Mouse (Mus musculus) midbrain, embryonic 16.5 days (tissue): Measurements from ENCODE around the gene Krtap19-9b. TPM values are rescaled to one million over a fixed set of nuclear protein-coding genes. Genes with fewer than 3 reads are reported as not detected.

Experiments
- ATAC-seq: fragments of 200-750 bp; cut with Nextera tagmentation; 2 replicates; pipeline ENCODE4 v1.8.0; 2017; ENCODE audit warnings: moderate TSS enrichment
- H3K27ac ChIP-seq: fragments of 300-500 bp; sonication (generic); 2 replicates; pipeline ENCODE4 v1.5.1; 2014; ENCODE audit warnings: mild to moderate bottlenecking, low read length, mixed read lengths
- H3K27me3 ChIP-seq: fragments of 300-500 bp; sonication (generic); 2 replicates; pipeline ENCODE4 v1.6.1; 2014; ENCODE audit warnings: low read depth, low read length, mixed read lengths; ENCODE audit not compliant: control insufficient read depth, insufficient read depth
- H3K36me3 ChIP-seq: fragments of 300-500 bp; sonication (generic); 2 replicates; pipeline ENCODE4 v1.6.1; 2014; ENCODE audit warnings: mild to moderate bottlenecking, low read length, moderate library complexity, mixed read lengths; ENCODE audit not compliant: control insufficient read depth, insufficient read depth
- H3K4me1 ChIP-seq: fragments of 300-500 bp; sonication (generic); 2 replicates; pipeline ENCODE4 v1.6.1; 2014; ENCODE audit warnings: mild to moderate bottlenecking, low read length, mixed read lengths; ENCODE audit not compliant: control insufficient read depth, insufficient read depth
- H3K4me2 ChIP-seq: fragments of 300-500 bp; sonication (generic); 2 replicates; pipeline ENCODE4 v1.6.1; 2014; ENCODE audit warnings: mild to moderate bottlenecking, low read length, mixed read lengths
- H3K4me3 ChIP-seq: fragments of 300-500 bp; sonication (generic); 2 replicates; pipeline ENCODE4 v1.5.1; 2014; ENCODE audit warnings: low read depth, mild to moderate bottlenecking, low read length, moderate library complexity, mixed read lengths
- H3K9ac ChIP-seq: fragments of 300-500 bp; sonication (generic); 2 replicates; pipeline ENCODE4 v1.6.1; 2014; ENCODE audit warnings: low read depth, low read length, mixed read lengths
- H3K9me3 ChIP-seq: fragments of 300-500 bp; sonication (generic); replicated peaks from 2 replicates; pipeline ENCODE4 v1.6.1; 2014; ENCODE audit warnings: mild to moderate bottlenecking, low read length, mixed read lengths; ENCODE audit not compliant: control insufficient read depth, poor library complexity, severe bottlenecking
- WGBS: fragments of 180-500 bp; shearing (Covaris S2); extraction: QIAGEN DNeasy Blood & Tissue Kit; methylation state at CpG from one replicate; pipeline ENCODE4 v1.1.7; 2014; 5-methylcytosine and 5-hydroxymethylcytosine counted together
- polyA plus RNA-seq: library from polyadenylated mRNA; unstranded; fragments of >200 nt; fragmentation: Nextera tagmentation; extraction: Ambion mirVana; gene quantifications from 2 replicates; pipeline ENCODE4 v1.2.1, GENCODE M21; 2015

Krtap19-9b gene
- polyA plus RNA-seq = not detected in 2 replicates

DNA sequence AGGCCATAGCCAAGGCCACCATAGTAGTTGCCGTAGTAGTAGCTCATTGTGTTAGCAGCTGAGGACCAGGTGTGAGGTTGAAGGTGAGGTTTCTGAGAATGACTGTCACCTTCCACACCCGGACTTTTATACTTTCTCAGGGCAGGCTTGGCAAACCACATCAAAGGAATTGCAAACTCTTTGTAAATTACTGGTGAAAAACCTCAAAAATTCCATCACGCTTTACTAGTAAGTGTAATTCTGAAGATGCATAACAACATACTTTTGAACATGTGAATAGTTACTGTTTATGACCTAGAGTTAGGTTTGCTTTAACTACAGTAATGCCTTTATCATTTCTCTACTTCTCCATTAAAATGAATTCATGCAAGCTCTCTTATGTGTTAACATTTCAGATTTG lies at the start of gene Krtap19-9b:
Gene Krtap19-9b (minus strand): TSS at position 101 of the 400 bp plus-strand sequence.
- WGBS = 98% methylated on average over 3 of the region's 3 CpGs
- H3K36me3 ChIP-seq = no peaks in the 10 kb centered on the region
- H3K9ac ChIP-seq = no peak within 1 kb of the TSS
- no peak within 1 kb of the TSS for H3K4me2 ChIP-seq
- no peaks in the 10 kb centered on the region for H3K9me3 ChIP-seq
- no peaks in the 10 kb centered on the region for H3K27me3 ChIP-seq
- no peak within 1 kb of the TSS for H3K4me3 ChIP-seq
- no peak for ATAC-seq
- no peak within 1 kb of the TSS for H3K27ac ChIP-seq
- H3K4me1 ChIP-seq = no peaks in the 10 kb centered on the region

GRCm38 (mm10) chr16:88962773-88963172 lies 30.7 kb upstream of the Krtap19-9b start, which contains the start of gene Krtap16-3:
Gene Krtap16-3, minus strand, starts transcription at chr16:88962873.
- no peak within 1 kb of the TSS for H3K27ac ChIP-seq
- 92% methylated on average over 7 of the region's 7 CpGs for WGBS
- no peaks in the 10 kb centered on the region for H3K27me3 ChIP-seq
- H3K9ac ChIP-seq = no peak within 1 kb of the TSS
- H3K4me3 ChIP-seq = no peak within 1 kb of the TSS
- H3K4me2 ChIP-seq = no peak within 1 kb of the TSS
- no peaks in the 10 kb centered on the region for H3K9me3 ChIP-seq
- ATAC-seq = no peak
- no peaks in the 10 kb centered on the region for H3K36me3 ChIP-seq
- H3K4me1 ChIP-seq = no peaks in the 10 kb centered on the region

GRCm38 (mm10) chr16:88941106-88941505 lies 9.0 kb upstream of the Krtap19-9b start:
- ATAC-seq = no peak

DNA sequence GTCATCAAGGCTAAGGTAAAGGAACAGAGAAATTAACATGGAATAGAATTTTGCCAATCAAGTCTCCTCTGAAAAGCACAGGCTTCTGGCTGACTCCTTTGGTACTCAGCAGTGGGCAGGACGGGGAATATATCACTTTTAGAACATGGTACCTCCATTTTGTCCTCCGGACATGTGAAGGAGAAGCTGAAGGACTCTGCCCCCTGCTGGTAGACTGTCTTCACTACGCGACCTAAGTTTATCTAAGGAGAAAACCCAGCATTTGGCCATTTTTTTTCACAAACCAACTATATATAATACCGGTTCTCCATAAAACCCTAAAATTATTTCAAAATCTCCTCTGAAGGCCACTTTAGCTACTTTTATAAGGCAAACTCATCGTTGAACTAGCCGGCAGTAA lies 6.2 kb upstream of the Krtap19-9b start:
- Histone ChIP-seq H3K4me3 (no peak overlapping the region), H3K4me2 (no peak overlapping the region), H3K9me3 (no peaks in the 10 kb centered on the region), H3K27me3 (no peaks in the 10 kb centered on the region), H3K27ac (no peak overlapping the region), H3K9ac (no peak overlapping the region), H3K36me3 (no peaks in the 10 kb centered on the region), H3K4me1 (no peaks in the 10 kb centered on the region)
- no peak for ATAC-seq
- WGBS = 74% methylated on average over 7 of the region's 7 CpGs

More at GRCm38 (mm10) chr16:88941106-88941505, 9.0 kb upstream of the Krtap19-9b start:
- Histone ChIP-seq H3K4me2 (no peak overlapping the region), H3K9me3 (no peaks in the 10 kb centered on the region), H3K36me3 (no peaks in the 10 kb centered on the region), H3K9ac (no peak overlapping the region), H3K4me1 (no peaks in the 10 kb centered on the region), H3K27ac (no peak overlapping the region), H3K4me3 (no peak overlapping the region), H3K27me3 (no peaks in the 10 kb centered on the region)
- WGBS = 68% methylated on average over 6 of the region's 6 CpGs

GRCm38 (mm10) chr16:88896357-88896756 lies 35.7 kb downstream of the Krtap19-9b start, which contains the start of gene Krtap19-5:
Gene Krtap19-5, minus strand, starts transcription at chr16:88896457.
- Histone ChIP-seq H3K9me3 (no peaks in the 10 kb centered on the region), H3K4me1 (no peaks in the 10 kb centered on the region), H3K27ac (no peak within 1 kb of the TSS), H3K9ac (no peak within 1 kb of the TSS), H3K36me3 (no peaks in the 10 kb centered on the region), H3K4me2 (no peak within 1 kb of the TSS), H3K4me3 (no peak within 1 kb of the TSS), H3K27me3 (no peaks in the 10 kb centered on the region)
- WGBS = 95% methylated on average over 6 of the region's 6 CpGs
- no peak for ATAC-seq

- Histone ChIP-seq H3K4me3 (no peak overlapping the region), H3K36me3 (no peaks in the 10 kb centered on the region), H3K4me2 (no peak overlapping the region), H3K9ac (no peak overlapping the region), H3K27ac (no peak overlapping the region), H3K4me1 (no peaks in the 10 kb centered on the region), H3K27me3 (no peaks in the 10 kb centered on the region), H3K9me3 (no peaks in the 10 kb centered on the region)
- 91% methylated on average over 6 of the region's 6 CpGs for WGBS
- no peak for ATAC-seq
These were observed 45.2 kb downstream of the Krtap19-9b start for GRCm38 (mm10) chr16:88886870-88887269.

DNA sequence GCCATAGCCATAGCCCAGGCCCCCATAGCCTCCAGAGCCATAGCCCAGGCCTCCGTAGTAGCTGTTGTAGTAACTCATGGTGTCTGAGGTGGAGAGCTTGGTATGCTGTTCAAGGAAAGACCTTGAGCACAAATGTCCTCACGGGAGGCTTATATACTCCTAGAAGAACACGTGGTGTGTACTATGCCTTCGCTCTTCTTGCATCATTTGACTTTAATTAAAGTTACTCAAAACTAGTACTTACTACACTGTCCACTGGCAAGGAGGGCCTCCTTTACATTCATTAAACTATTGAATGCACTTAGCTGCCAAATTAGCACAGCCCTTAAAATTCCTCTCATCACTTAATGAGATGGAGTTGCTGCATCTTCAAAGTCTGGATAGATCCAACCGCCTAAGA lies 47.1 kb downstream of the Krtap19-9b start, which contains the start of gene Krtap19-4:
Gene Krtap19-4 (minus strand): TSS at position 101 of the 400 bp plus-strand sequence.
- H3K36me3 ChIP-seq = no peaks in the 10 kb centered on the region
- H3K9me3 ChIP-seq = no peaks in the 10 kb centered on the region
- no peaks in the 10 kb centered on the region for H3K27me3 ChIP-seq
- no peaks in the 10 kb centered on the region for H3K4me1 ChIP-seq
- no peak within 1 kb of the TSS for H3K4me3 ChIP-seq
- no peak within 1 kb of the TSS for H3K4me2 ChIP-seq
- H3K9ac ChIP-seq = no peak within 1 kb of the TSS
- no peak within 1 kb of the TSS for H3K27ac ChIP-seq
- 92% methylated on average over 5 of the region's 5 CpGs for WGBS
- no peak for ATAC-seq

Other genes starting within 250 kb of the Krtap19-9b start
- gene 2310061N02Rik, start 224.3 kb downstream of the Krtap19-9b start, polyA plus RNA-seq = not detected in 2 replicates
- gene Krtap13-1, start 203.4 kb downstream of the Krtap19-9b start, polyA plus RNA-seq = not detected in 2 replicates
- gene Krtap13, start 180.6 kb downstream of the Krtap19-9b start, polyA plus RNA-seq = 0.21 TPM in 1 of 2 replicates, not detected in the other
- not detected in 2 replicates for gene 2310034C09Rik, start 173.4 kb downstream of the Krtap19-9b start, polyA plus RNA-seq
- not detected in 2 replicates for gene 2310057N15Rik, start 158.1 kb downstream of the Krtap19-9b start, polyA plus RNA-seq
- not detected in 2 replicates for gene Gm5965, start 154.4 kb downstream of the Krtap19-9b start, polyA plus RNA-seq
- not detected in 2 replicates for gene Gm20741, start 120.0 kb downstream of the Krtap19-9b start, polyA plus RNA-seq
- gene Krtap15, start 112.0 kb downstream of the Krtap19-9b start, polyA plus RNA-seq = not detected in 2 replicates
- not detected in 2 replicates for gene Krtap14, start 106.1 kb downstream of the Krtap19-9b start, polyA plus RNA-seq
- gene Krtap19-1, start 62.9 kb downstream of the Krtap19-9b start, polyA plus RNA-seq = not detected in 2 replicates
- gene Krtap19-2, start 58.0 kb downstream of the Krtap19-9b start, polyA plus RNA-seq = not detected in 2 replicates
- gene Krtap19-3, start 54.2 kb downstream of the Krtap19-9b start, polyA plus RNA-seq = not detected in 2 replicates
- not detected in 2 replicates for gene Krtap19-4, start 47.2 kb downstream of the Krtap19-9b start, polyA plus RNA-seq
- not detected in 2 replicates for gene Krtap19-5, start 35.8 kb downstream of the Krtap19-9b start, polyA plus RNA-seq
- not detected in 2 replicates for gene Krtap16-3, start 30.6 kb upstream of the Krtap19-9b start, polyA plus RNA-seq
- gene Krtap22-2, start 78.5 kb upstream of the Krtap19-9b start, polyA plus RNA-seq = not detected in 2 replicates
- gene Gm10229, start 83.0 kb upstream of the Krtap19-9b start, polyA plus RNA-seq = not detected in 2 replicates
- gene Krtap6-1, start 99.4 kb upstream of the Krtap19-9b start, polyA plus RNA-seq = not detected in 2 replicates
- not detected in 2 replicates for gene Gm10228, start 109.2 kb upstream of the Krtap19-9b start, polyA plus RNA-seq
- gene Krtap6-5, start 115.6 kb upstream of the Krtap19-9b start, polyA plus RNA-seq = not detected in 2 replicates
- gene 1110025L11Rik, start 131.7 kb upstream of the Krtap19-9b start, polyA plus RNA-seq = not detected in 2 replicates
- gene Krtap6-3, start 151.8 kb upstream of the Krtap19-9b start, polyA plus RNA-seq = not detected in 2 replicates
- not detected in 2 replicates for gene Gm6358, start 208.6 kb upstream of the Krtap19-9b start, polyA plus RNA-seq
- not detected in 2 replicates for gene Gm10061, start 218.8 kb upstream of the Krtap19-9b start, polyA plus RNA-seq
- not detected in 2 replicates for gene Gm9789, start 225.7 kb upstream of the Krtap19-9b start, polyA plus RNA-seq
- gene Gm7735, start 237.2 kb upstream of the Krtap19-9b start, polyA plus RNA-seq = not detected in 2 replicates
- gene 1110057P08Rik, start 242.5 kb upstream of the Krtap19-9b start, polyA plus RNA-seq = not detected in 2 replicates